Mouse (Mus musculus) stomach, postnatal 0 days (tissue): Measurements from ENCODE around the gene Nfyb. TPM values are rescaled to one million over a fixed set of nuclear protein-coding genes. Genes with fewer than 3 reads are reported as not detected.

ENCODE experiments used
- ATAC-seq: fragments of 200-750 bp; cut with Nextera tagmentation; 2 replicates; pipeline ENCODE4 v1.8.0; 2017; ENCODE audit not compliant: low FRiP score, low TSS enrichment
- DNase-seq: peaks from one replicate; pipeline ENCODE4 v3.0.0-alpha.2; 2016; ENCODE audit warnings: low spot score
- H3K27ac ChIP-seq: fragments of 300-500 bp; sonication (generic); replicated peaks from 2 replicates; pipeline ENCODE4 v1.5.1; 2014; ENCODE audit warnings: mild to moderate bottlenecking, control low read depth
- H3K27me3 ChIP-seq: fragments of 300-500 bp; sonication (generic); 2 replicates; pipeline ENCODE4 v1.6.1; 2014; ENCODE audit warnings: low read length; ENCODE audit not compliant: control insufficient read depth, insufficient read depth
- H3K36me3 ChIP-seq: fragments of 300-500 bp; sonication (generic); 2 replicates; pipeline ENCODE4 v1.6.1; 2014; ENCODE audit warnings: low read length, mixed read lengths; ENCODE audit not compliant: control insufficient read depth, insufficient read depth
- H3K4me1 ChIP-seq: fragments of 300-500 bp; sonication (generic); replicated peaks from 2 replicates; pipeline ENCODE4 v1.6.1; 2014; ENCODE audit warnings: antibody characterized with exemption; ENCODE audit not compliant: control insufficient read depth, insufficient read depth
- H3K4me2 ChIP-seq: fragments of 300-500 bp; sonication (generic); replicated peaks from 2 replicates; pipeline ENCODE4 v1.6.1; 2014; ENCODE audit warnings: low read depth, mild to moderate bottlenecking, control low read depth, moderate library complexity
- H3K4me3 ChIP-seq: fragments of 300-500 bp; sonication (generic); 2 replicates; pipeline ENCODE4 v1.5.1; 2014; ENCODE audit warnings: low read depth, low read length, control low read depth
- H3K9ac ChIP-seq: fragments of 300-500 bp; sonication (generic); 2 replicates; pipeline ENCODE4 v1.6.1; 2014; ENCODE audit warnings: mild to moderate bottlenecking, low read length, control low read depth, mixed read lengths
- H3K9me3 ChIP-seq: fragments of 300-500 bp; sonication (generic); 2 replicates; pipeline ENCODE4 v1.6.1; 2016; ENCODE audit warnings: low read length; ENCODE audit not compliant: control insufficient read depth
- CTCF ChIP-seq: IDR thresholded peaks from 2 replicates; pipeline ENCODE4 v1.5.1; 2016; ENCODE audit warnings: antibody characterized with exemption, low read depth, mild to moderate bottlenecking, moderate library complexity
- EP300 ChIP-seq: optimal IDR thresholded peaks from 2 replicates; pipeline ENCODE3; 2016; ENCODE audit warnings: antibody characterized with exemption
- WGBS: fragments of 180-500 bp; shearing (Covaris S2); extraction: QIAGEN DNeasy Blood & Tissue Kit; methylation state at CpG from one replicate; pipeline ENCODE4 v1.1.7; 2014; 5-methylcytosine and 5-hydroxymethylcytosine counted together
- polyA plus RNA-seq: library from polyadenylated mRNA; unstranded; fragments of >200 nt; fragmentation: Nextera tagmentation; extraction: Ambion mirVana; gene quantifications from 2 replicates; pipeline ENCODE4 v1.2.1, GENCODE M21; 2015

The Nfyb gene
- polyA plus RNA-seq: 20.3 and 23.8 TPM in 2 replicates

DNA sequence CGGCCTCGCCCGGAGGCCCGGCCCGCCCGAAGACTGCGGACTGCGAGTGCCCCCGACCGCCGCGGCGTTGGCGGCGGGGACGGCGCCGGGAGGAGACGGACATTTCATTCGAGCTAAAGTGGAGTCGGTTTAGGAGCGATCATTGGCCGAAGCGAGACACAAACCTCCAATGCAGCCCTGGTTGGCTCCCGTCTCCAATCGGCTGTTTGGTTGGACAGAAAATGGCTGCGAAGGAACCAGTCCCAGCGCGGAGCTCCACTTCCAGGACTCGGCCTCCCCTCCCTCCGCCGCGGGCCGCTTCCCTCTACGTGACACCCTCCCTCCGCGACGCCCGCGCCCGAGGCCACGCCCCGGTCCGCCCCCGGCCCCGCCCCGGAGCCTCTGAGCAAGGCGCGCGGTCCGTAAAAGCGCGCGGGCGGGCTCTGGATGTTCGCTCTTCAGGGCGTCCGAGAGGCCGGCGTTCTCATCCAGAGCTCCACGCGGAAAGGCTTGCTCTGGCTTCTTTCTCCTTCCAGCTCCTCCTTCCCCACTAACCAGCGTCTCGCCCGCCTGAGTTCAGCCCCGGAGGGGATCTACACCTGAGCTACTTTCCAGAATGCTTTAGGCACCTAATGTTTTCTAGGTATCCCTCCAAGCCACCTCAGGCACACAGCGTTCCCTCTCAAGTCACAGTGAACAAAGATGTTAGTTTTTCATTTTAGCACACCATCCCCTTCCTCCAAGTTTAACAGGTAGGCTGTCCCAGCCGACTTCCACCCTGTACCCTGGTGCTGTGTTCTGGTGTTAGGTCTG is at the start of gene Nfyb:
Gene Nfyb, minus strand, starts transcription at position 305 of the 792 bp plus-strand sequence.
- Histone ChIP-seq H3K9ac (peak within 1 kb of the TSS; percentile 97), H3K27me3 (no peaks in the 10 kb centered on the region), H3K27ac (peak within 1 kb of the TSS; percentile 100), H3K4me3 (peak within 1 kb of the TSS; percentile 87), H3K9me3 (no peaks in the 10 kb centered on the region), H3K36me3 (no peaks in the 10 kb centered on the region; the same call in 1 of the 2 replicates), H3K4me1 (no peaks in the 10 kb centered on the region; the same call in 1 of the 2 replicates), H3K4me2 (peak within 1 kb of the TSS; percentile 72)
- WGBS: under 1% methylated on average over 56 of the region's 68 CpGs
- no peak for TF ChIP-seq CTCF
- no peak for TF ChIP-seq EP300
- ATAC-seq: peak; percentile 99
- DNase-seq: peak; percentile 97

GRCm38 (mm10) chr10:82811855-82812431 is 48.0 kb upstream of the Nfyb start:
- Histone ChIP-seq H3K4me2 (peak overlapping the region; percentile 77), H3K4me3 (peak overlapping the region; percentile 44), H3K4me1 (no peaks in the 10 kb centered on the region), H3K27ac (no peak overlapping the region), H3K36me3 (no peaks in the 10 kb centered on the region), H3K9me3 (no peaks in the 10 kb centered on the region), H3K27me3 (no peaks in the 10 kb centered on the region), H3K9ac (0 out of 2 replicates have a peak overlapping the region, but pooled peaks have one; percentile 38)
- DNase-seq (peak; percentile 84), ATAC-seq (peak; percentile 78)
- TF ChIP-seq CTCF: peak; percentile 89
- TF ChIP-seq EP300: no peak
- 9% methylated on average over 31 of the region's 52 CpGs for WGBS

- DNase-seq (no peak), ATAC-seq (no peak)
- no peaks in the 10 kb centered on the region for H3K9me3 ChIP-seq
- no peaks in the 10 kb centered on the region for H3K36me3 ChIP-seq
- no peak overlapping the region for H3K4me2 ChIP-seq
- H3K27me3 ChIP-seq: no peaks in the 10 kb centered on the region
- no peak for TF ChIP-seq CTCF
- no peak for TF ChIP-seq EP300
- no peaks in the 10 kb centered on the region for H3K4me1 ChIP-seq
- no peak overlapping the region for H3K9ac ChIP-seq
- no peak overlapping the region for H3K27ac ChIP-seq
- H3K4me3 ChIP-seq: no peak overlapping the region
- whole genome bisulfite sequencing: 41% methylated on average over 3 of the region's 3 CpGs
Observed at GRCm38 (mm10) chr10:82809352-82809751, 45.4 kb upstream of the Nfyb start.

DNA sequence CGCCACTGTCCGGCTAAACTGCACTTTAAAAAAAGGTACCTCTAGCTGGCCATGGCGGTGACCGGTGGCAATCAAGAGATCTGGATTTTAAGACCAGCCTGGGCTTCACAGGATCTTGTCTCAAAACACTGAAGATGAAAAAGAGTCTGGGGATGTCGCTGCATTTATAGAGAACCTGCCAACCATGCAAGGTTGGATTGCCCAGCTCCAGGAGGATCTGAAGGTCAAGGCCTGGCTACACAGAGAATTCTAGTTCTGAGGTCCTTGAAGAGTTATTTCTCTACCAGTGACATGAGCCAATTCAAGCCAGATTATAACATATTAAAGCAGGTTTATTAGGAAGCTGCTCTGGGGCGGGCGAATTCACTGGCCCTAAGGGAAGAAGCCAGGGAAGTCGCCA is 44.9 kb upstream of the Nfyb start:
- no peaks in the 10 kb centered on the region for H3K27me3 ChIP-seq
- WGBS: 94% methylated on average over 8 of the region's 8 CpGs

GRCm38 (mm10) chr10:82808155-82808554 is 44.2 kb upstream of the Nfyb start:
- no peaks in the 10 kb centered on the region for H3K36me3 ChIP-seq
- H3K27me3 ChIP-seq: no peaks in the 10 kb centered on the region
- no peak overlapping the region for H3K4me2 ChIP-seq
- 43% methylated on average over 6 of the region's 6 CpGs for WGBS
- H3K9ac ChIP-seq: no peak overlapping the region
- ATAC-seq (peak; percentile 30; the same call in 1 of the 2 replicates), DNase-seq (no peak)
- no peak overlapping the region for H3K4me3 ChIP-seq
- no peaks in the 10 kb centered on the region for H3K9me3 ChIP-seq
- no peak overlapping the region for H3K27ac ChIP-seq
- TF ChIP-seq CTCF (no peak), EP300 (no peak)
- H3K4me1 ChIP-seq: no peaks in the 10 kb centered on the region

More for the DNA sequence above, 44.9 kb upstream of the Nfyb start:
- Histone ChIP-seq H3K4me2 (no peak overlapping the region), H3K4me1 (no peaks in the 10 kb centered on the region), H3K36me3 (no peaks in the 10 kb centered on the region), H3K9me3 (no peaks in the 10 kb centered on the region), H3K27ac (no peak overlapping the region), H3K9ac (no peak overlapping the region), H3K4me3 (no peak overlapping the region)
- DNase-seq (no peak), ATAC-seq (no peak)
- TF ChIP-seq CTCF (no peak), EP300 (no peak)

- TF ChIP-seq CTCF (no peak), EP300 (no peak)
- ATAC-seq (no peak), DNase-seq (no peak)
- no peak overlapping the region for H3K27ac ChIP-seq
- no peaks in the 10 kb centered on the region for H3K36me3 ChIP-seq
- no peaks in the 10 kb centered on the region for H3K9me3 ChIP-seq
- no peaks in the 10 kb centered on the region for H3K4me1 ChIP-seq
- H3K9ac ChIP-seq: no peak overlapping the region
- H3K4me3 ChIP-seq: no peak overlapping the region
- no peak overlapping the region for H3K4me2 ChIP-seq
- WGBS: 66% methylated on average over 7 of the region's 7 CpGs
- H3K27me3 ChIP-seq: no peaks in the 10 kb centered on the region
Observed at GRCm38 (mm10) chr10:82807238-82807637, 43.3 kb upstream of the Nfyb start.
